Mouse (Mus musculus) stomach, embryonic 16.5 days (tissue): ENCODE results near the gene Rimkla. TPM values are rescaled to one million over a fixed set of nuclear protein-coding genes. Genes with fewer than 3 reads are reported as not detected.
"Not testable (repeated sequence)": the region's sequence is repeated elsewhere in the genome, so short reads cannot be mapped to it uniquely, and the experiment has no call there.

Experiments used
- ATAC-seq: fragments of 200-750 bp; cut with Nextera tagmentation; 2 replicates; pipeline ENCODE4 v1.8.0; 2017; ENCODE audit warnings: moderate number of reproducible peaks, moderate TSS enrichment; ENCODE audit not compliant: insufficient read depth, low FRiP score
- H3K27ac ChIP-seq: fragments of 300-500 bp; sonication (generic); 2 replicates; pipeline ENCODE4 v1.5.1; 2014; ENCODE audit warnings: low read length
- H3K27me3 ChIP-seq: fragments of 300-500 bp; sonication (generic); 2 replicates; pipeline ENCODE4 v1.6.1; 2014; ENCODE audit warnings: low read length, control low read depth, mixed read lengths; ENCODE audit not compliant: control insufficient read depth, insufficient read depth
- H3K36me3 ChIP-seq: fragments of 300-500 bp; sonication (generic); 2 replicates; pipeline ENCODE4 v1.6.1; 2014; ENCODE audit warnings: low read length; ENCODE audit not compliant: control insufficient read depth, insufficient read depth
- H3K4me1 ChIP-seq: fragments of 300-500 bp; sonication (generic); 2 replicates; pipeline ENCODE4 v1.6.1; 2014; ENCODE audit warnings: low read length, control low read depth, mixed read lengths; ENCODE audit not compliant: control insufficient read depth, insufficient read depth
- H3K4me2 ChIP-seq: fragments of 300-500 bp; sonication (generic); 2 replicates; pipeline ENCODE4 v1.6.1; 2014; ENCODE audit warnings: low read depth, low read length, mixed read lengths
- H3K4me3 ChIP-seq: fragments of 300-500 bp; sonication (generic); replicated peaks from 2 replicates; pipeline ENCODE4 v1.5.1; 2014; ENCODE audit warnings: mild to moderate bottlenecking, low read length
- H3K9ac ChIP-seq: fragments of 300-500 bp; sonication (generic); 2 replicates; pipeline ENCODE4 v1.6.1; 2014; ENCODE audit warnings: low read length
- H3K9me3 ChIP-seq: fragments of 300-500 bp; sonication (generic); replicated peaks from 2 replicates; pipeline ENCODE4 v1.6.1; 2016; ENCODE audit warnings: low read length, control low read depth; ENCODE audit not compliant: control insufficient read depth
- WGBS: fragments of 180-500 bp; shearing (Covaris S2); extraction: QIAGEN DNeasy Blood & Tissue Kit; methylation state at CpG from one replicate; pipeline ENCODE4 v1.1.7; 2014; 5-methylcytosine and 5-hydroxymethylcytosine counted together
- polyA plus RNA-seq: library from polyadenylated mRNA; unstranded; fragments of >200 nt; fragmentation: Nextera tagmentation; extraction: Ambion mirVana; gene quantifications from 2 replicates; pipeline ENCODE4 v1.2.1, GENCODE M21; 2015

Rimkla gene
- polyA plus RNA-seq = 0.67 and 0.77 TPM in 2 replicates

- ATAC-seq = peak; percentile 89
- H3K36me3 ChIP-seq = no peaks in the 10 kb centered on the region
- under 1% methylated on average over 77 of the region's 77 CpGs for WGBS
- H3K27ac ChIP-seq = no peak within 1 kb of the TSS
- H3K9ac ChIP-seq = peak within 1 kb of the TSS; percentile 68
- H3K27me3 ChIP-seq = peaks cover 14% of the 10 kb centered on the region
- H3K4me2 ChIP-seq = peak within 1 kb of the TSS; percentile 93
- H3K4me1 ChIP-seq = no peaks in the 10 kb centered on the region
- peak within 1 kb of the TSS; percentile 61 for H3K4me3 ChIP-seq
- H3K9me3 ChIP-seq = no peaks in the 10 kb centered on the region
Measured at GRCm38 (mm10) chr4:119492291-119492932, at the start of gene Rimkla. Rimkla (minus strand) TSS chr4:119492628.

GRCm38 (mm10) chr4:119540533-119540890 is 48.1 kb upstream of the Rimkla start:
- Histone ChIP-seq H3K4me2 (peak overlapping the region; percentile 78), H3K9me3 (no peaks in the 10 kb centered on the region), H3K9ac (peak overlapping the region; percentile 99), H3K4me1 (peaks cover 6% of the 10 kb centered on the region), H3K4me3 (peak overlapping the region; percentile 84), H3K27ac (peak overlapping the region; percentile 97), H3K36me3 (no peaks in the 10 kb centered on the region), H3K27me3 (no peaks in the 10 kb centered on the region)
- ATAC-seq = no peak
- 2% methylated on average over 10 of the region's 10 CpGs for WGBS

GRCm38 (mm10) chr4:119539836-119540532 is 47.6 kb upstream of the Rimkla start:
- Histone ChIP-seq H3K9me3 (no peaks in the 10 kb centered on the region), H3K36me3 (no peaks in the 10 kb centered on the region), H3K9ac (peak overlapping the region; percentile 99), H3K27me3 (no peaks in the 10 kb centered on the region), H3K4me3 (peak overlapping the region; percentile 84), H3K4me1 (peaks cover 6% of the 10 kb centered on the region), H3K4me2 (peak overlapping the region; percentile 78), H3K27ac (peak overlapping the region; percentile 97)
- peak; percentile 79 for ATAC-seq
- WGBS = under 1% methylated on average over 76 of the region's 76 CpGs

- Histone ChIP-seq H3K27ac (peak within 1 kb of the TSS; percentile 97), H3K36me3 (no peaks in the 10 kb centered on the region), H3K27me3 (no peaks in the 10 kb centered on the region), H3K4me2 (peak within 1 kb of the TSS; percentile 78), H3K9me3 (no peaks in the 10 kb centered on the region), H3K9ac (peak within 1 kb of the TSS; percentile 99), H3K4me1 (peaks cover 6% of the 10 kb centered on the region), H3K4me3 (peak within 1 kb of the TSS; percentile 84)
- ATAC-seq = peak; percentile 92
- under 1% methylated on average over 72 of the region's 85 CpGs for WGBS
Measured at GRCm38 (mm10) chr4:119539031-119539824, 46.8 kb upstream of the Rimkla start, which contains the start of gene Frg2f1. Frg2f1 (minus strand) TSS chr4:119539529.

- Histone ChIP-seq H3K9me3 (no peaks in the 10 kb centered on the region), H3K4me1 (peaks cover 6% of the 10 kb centered on the region), H3K27ac (no peak overlapping the region), H3K27me3 (no peaks in the 10 kb centered on the region), H3K4me2 (no peak overlapping the region), H3K36me3 (no peaks in the 10 kb centered on the region), H3K9ac (no peak overlapping the region), H3K4me3 (no peak overlapping the region)
- WGBS = 87% methylated on average over 4 of the region's 4 CpGs
- ATAC-seq = no peak
Measured at GRCm38 (mm10) chr4:119537436-119537835, 45.0 kb upstream of the Rimkla start.

- H3K4me3 ChIP-seq, H3K9ac ChIP-seq, ATAC-seq, H3K4me1 ChIP-seq, H3K27ac ChIP-seq, H3K36me3 ChIP-seq, H3K9me3 ChIP-seq, H3K4me2 ChIP-seq, H3K27me3 ChIP-seq: not testable (repeated sequence)
- WGBS = 82% methylated on average over 4 of the region's 4 CpGs
Measured at GRCm38 (mm10) chr4:119536615-119537014, 44.2 kb upstream of the Rimkla start, which contains the start of gene Foxj3. Foxj3 (plus strand) TSS chr4:119537004.

- WGBS = 27% methylated on average over 4 of the region's 4 CpGs
- H3K4me3 ChIP-seq = no peak overlapping the region
- H3K4me1 ChIP-seq = no peaks in the 10 kb centered on the region
- ATAC-seq = no peak
- no peak overlapping the region for H3K9ac ChIP-seq
- no peaks in the 10 kb centered on the region for H3K9me3 ChIP-seq
- no peaks in the 10 kb centered on the region for H3K36me3 ChIP-seq
- no peak overlapping the region for H3K4me2 ChIP-seq
- H3K27me3 ChIP-seq = no peaks in the 10 kb centered on the region
- H3K27ac ChIP-seq = no peak overlapping the region
Measured at GRCm38 (mm10) chr4:119535103-119535502, 42.7 kb upstream of the Rimkla start.

GRCm38 (mm10) chr4:119531813-119532212 is 39.4 kb upstream of the Rimkla start:
- Histone ChIP-seq H3K27me3 (no peaks in the 10 kb centered on the region), H3K27ac (no peak overlapping the region), H3K4me3 (no peak overlapping the region), H3K4me2 (no peak overlapping the region), H3K4me1 (no peaks in the 10 kb centered on the region), H3K9ac (no peak overlapping the region), H3K9me3 (no peaks in the 10 kb centered on the region), H3K36me3 (no peaks in the 10 kb centered on the region)
- ATAC-seq = no peak
- 63% methylated on average over 2 of the region's 2 CpGs for WGBS
